Mouse (Mus musculus): ENCODE data around the gene Riok1. TPM values are rescaled to one million over a fixed set of nuclear protein-coding genes. Genes with fewer than 3 reads are reported as not detected.

Gene Riok1
- polyA plus RNA-seq, 1 experiment = 11.8 TPM

- H3K79me3 ChIP-seq (ENCODE audit: low read depth) = no peaks in the 10 kb centered on the region
- peaks cover 3% of the 10 kb centered on the region for H3K27me3 ChIP-seq (ENCODE audit: control insufficient read depth, insufficient read depth, insufficient read length)
- H3K36me3 ChIP-seq (ENCODE audit: control insufficient read depth, insufficient read depth) = no peaks in the 10 kb centered on the region
- no peak overlapping the region for H3K4me3 ChIP-seq (ENCODE audit: insufficient read depth, poor library complexity, severe bottlenecking)
- H3K79me2 ChIP-seq (ENCODE audit: control insufficient read depth, insufficient read depth) = no peaks in the 10 kb centered on the region
- H3ac ChIP-seq (ENCODE audit: control insufficient read depth, insufficient read length, low read depth) = no peak overlapping the region
- TF ChIP-seq CTCF (IDR thresholded peaks at IDR 0.05; ENCODE audit: control insufficient read depth, insufficient read depth, insufficient read length) (no peak), MYOG (IDR thresholded peaks at IDR 0.05; ENCODE audit: control insufficient read depth, extremely low read depth, insufficient read length) (no peak), FOSL1 (IDR thresholded peaks at IDR 0.05; ENCODE audit: insufficient read depth, low read length, poor library complexity, severe bottlenecking) (no peak), MYOD1 (IDR thresholded peaks at IDR 0.05; ENCODE audit: control insufficient read depth, insufficient read length, low read depth) (no peak), USF1 (IDR thresholded peaks at IDR 0.05; ENCODE audit: low read depth) (no peak), MAX (IDR thresholded peaks at IDR 0.05) (no peak), CEBPB (IDR thresholded peaks at IDR 0.05; ENCODE audit: low read depth) (no peak)
Measured at GRCm38 (mm10) chr13:38109081-38109480, 72.3 kb downstream of the Riok1 start.

Small RNA genes lying within 50 kb of the gene (microRNA-seq; reads per million reads assigned to microRNA genes)
- not detected for gene Gm27387 (ENCODE audit: borderline microRNAs expressed)

Other genes with a start within 250 kb of the Riok1 start
- 70.7 TPM for gene Ssr1, start 42.8 kb upstream of the Riok1 start, polyA plus RNA-seq (2012; fragmentation: generic; extraction: Trizol)
- 0.09 TPM for gene Cage1, start 74 bp downstream of the Riok1 start, polyA plus RNA-seq (2012; fragmentation: generic; extraction: Trizol)
- not detected for gene Dsp, start 114.3 kb downstream of the Riok1 start, polyA plus RNA-seq (2012; fragmentation: generic; extraction: Trizol)
- 10.2 TPM for gene Snrnp48, start 167.9 kb downstream of the Riok1 start, polyA plus RNA-seq (2012; fragmentation: generic; extraction: Trizol)